Mouse (Mus musculus): ENCODE measurements around the gene Uba5.

Gene Uba5

GRCm38 (mm10) chr9:104043676-104044075, 19.3 kb downstream of the Uba5 start:
- no peak for TF ChIP-seq CTCF (conservative IDR thresholded peaks at IDR 0.05; ENCODE audit: low read length)
- no peak for TF ChIP-seq NANOG (IDR thresholded peaks at IDR 0.05; ENCODE audit: borderline replicate concordance, low read length)
- TF ChIP-seq POU5F1 (IDR thresholded peaks at IDR 0.05; ENCODE audit: borderline replicate concordance, low read length) = no peak
- peaks cover 12% of the 10 kb centered on the region for H3K4me1 ChIP-seq (replicated peaks; ENCODE audit: low read depth, low read length)
- no peaks in the 10 kb centered on the region for H3K27me3 ChIP-seq (ENCODE audit: insufficient read depth, low read length)
- no peaks in the 10 kb centered on the region for H3K9me3 ChIP-seq (ENCODE audit: low read length)
- peaks cover 26% of the 10 kb centered on the region for H3K36me3 ChIP-seq (ENCODE audit: insufficient read depth, low read length)
- no peak overlapping the region for H3K4me3 ChIP-seq (replicated peaks; ENCODE audit: low read length)

- TF ChIP-seq POU5F1 (IDR thresholded peaks at IDR 0.05; ENCODE audit: borderline replicate concordance, low read length) = no peak
- no peak for TF ChIP-seq NANOG (IDR thresholded peaks at IDR 0.05; ENCODE audit: borderline replicate concordance, low read length)
- no peak for TF ChIP-seq CTCF (conservative IDR thresholded peaks at IDR 0.05; ENCODE audit: low read length)
- Histone ChIP-seq H3K27me3 (ENCODE audit: insufficient read depth, low read length) (no peaks in the 10 kb centered on the region), H3K9me3 (ENCODE audit: low read length) (no peaks in the 10 kb centered on the region)
These were observed 22.6 kb downstream of the Uba5 start, which contains the start of gene Gm28305 for GRCm38 (mm10) chr9:104040362-104040761. Gm28305 (plus strand) TSS chr9:104040662.

DNA sequence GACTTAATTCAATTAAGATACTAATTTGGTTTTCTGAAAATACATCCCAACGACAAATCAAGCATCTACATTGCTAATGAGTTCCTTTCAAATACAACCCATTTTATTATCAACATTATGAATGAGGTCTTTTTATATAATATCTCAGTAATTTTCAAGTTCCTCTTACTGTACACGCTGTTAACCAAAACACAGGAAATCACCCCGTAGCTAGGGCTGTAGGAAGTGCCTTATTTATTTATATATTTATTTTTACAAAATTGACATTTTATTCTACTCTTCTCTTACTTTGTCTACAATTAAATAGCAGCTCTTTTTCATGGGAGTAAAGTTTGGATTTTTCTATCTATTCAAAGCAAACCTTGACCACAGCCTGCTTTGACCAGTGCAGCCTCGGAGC, 23.2 kb downstream of the Uba5 start:
- Histone ChIP-seq H3K9me3 (ENCODE audit: low read length) (no peaks in the 10 kb centered on the region), H3K27me3 (ENCODE audit: insufficient read depth, low read length) (no peaks in the 10 kb centered on the region), H3K4me1 (replicated peaks; ENCODE audit: low read depth, low read length) (peaks cover 40% of the 10 kb centered on the region), H3K36me3 (ENCODE audit: insufficient read depth, low read length) (no peaks in the 10 kb centered on the region), H3K4me3 (replicated peaks; ENCODE audit: low read length) (no peak overlapping the region)
- TF ChIP-seq POU5F1 (IDR thresholded peaks at IDR 0.05; ENCODE audit: borderline replicate concordance, low read length) = no peak
- TF ChIP-seq CTCF (conservative IDR thresholded peaks at IDR 0.05; ENCODE audit: low read length) = no peak
- TF ChIP-seq NANOG (IDR thresholded peaks at IDR 0.05; ENCODE audit: borderline replicate concordance, low read length) = no peak

More at GRCm38 (mm10) chr9:104040362-104040761, 22.6 kb downstream of the Uba5 start, which contains the start of gene Gm28305:
- no peaks in the 10 kb centered on the region for H3K36me3 ChIP-seq (ENCODE audit: insufficient read depth, low read length)
- H3K4me1 ChIP-seq (replicated peaks; ENCODE audit: low read depth, low read length) = peaks cover 36% of the 10 kb centered on the region
- no peak within 1 kb of the TSS for H3K4me3 ChIP-seq (replicated peaks; ENCODE audit: low read length)

- no peaks in the 10 kb centered on the region for H3K9me3 ChIP-seq (ENCODE audit: low read length)
- H3K36me3 ChIP-seq (ENCODE audit: insufficient read depth, low read length) = no peaks in the 10 kb centered on the region
- no peak for TF ChIP-seq POU5F1 (IDR thresholded peaks at IDR 0.05; ENCODE audit: borderline replicate concordance, low read length)
- TF ChIP-seq NANOG (IDR thresholded peaks at IDR 0.05; ENCODE audit: borderline replicate concordance, low read length) = no peak
- TF ChIP-seq CTCF (conservative IDR thresholded peaks at IDR 0.05; ENCODE audit: low read length) = no peak
- peaks cover 46% of the 10 kb centered on the region for H3K4me1 ChIP-seq (replicated peaks; ENCODE audit: low read depth, low read length)
- H3K4me3 ChIP-seq (replicated peaks; ENCODE audit: low read length) = peak overlapping the region; percentile 27
- H3K27me3 ChIP-seq (ENCODE audit: insufficient read depth, low read length) = no peaks in the 10 kb centered on the region
These were observed 23.8 kb downstream of the Uba5 start for GRCm38 (mm10) chr9:104039031-104039695.

- Histone ChIP-seq H3K9me3 (ENCODE audit: low read length) (no peaks in the 10 kb centered on the region), H3K4me3 (replicated peaks; ENCODE audit: low read length) (no peak overlapping the region), H3K27me3 (ENCODE audit: insufficient read depth, low read length) (no peaks in the 10 kb centered on the region), H3K4me1 (replicated peaks; ENCODE audit: low read depth, low read length) (peaks cover 48% of the 10 kb centered on the region), H3K36me3 (ENCODE audit: insufficient read depth, low read length) (no peaks in the 10 kb centered on the region)
- TF ChIP-seq POU5F1 (IDR thresholded peaks at IDR 0.05; ENCODE audit: borderline replicate concordance, low read length) (no peak), CTCF (conservative IDR thresholded peaks at IDR 0.05; ENCODE audit: low read length) (no peak), NANOG (IDR thresholded peaks at IDR 0.05; ENCODE audit: borderline replicate concordance, low read length) (no peak)
These were observed 24.7 kb downstream of the Uba5 start for GRCm38 (mm10) chr9:104038266-104038665.

DNA sequence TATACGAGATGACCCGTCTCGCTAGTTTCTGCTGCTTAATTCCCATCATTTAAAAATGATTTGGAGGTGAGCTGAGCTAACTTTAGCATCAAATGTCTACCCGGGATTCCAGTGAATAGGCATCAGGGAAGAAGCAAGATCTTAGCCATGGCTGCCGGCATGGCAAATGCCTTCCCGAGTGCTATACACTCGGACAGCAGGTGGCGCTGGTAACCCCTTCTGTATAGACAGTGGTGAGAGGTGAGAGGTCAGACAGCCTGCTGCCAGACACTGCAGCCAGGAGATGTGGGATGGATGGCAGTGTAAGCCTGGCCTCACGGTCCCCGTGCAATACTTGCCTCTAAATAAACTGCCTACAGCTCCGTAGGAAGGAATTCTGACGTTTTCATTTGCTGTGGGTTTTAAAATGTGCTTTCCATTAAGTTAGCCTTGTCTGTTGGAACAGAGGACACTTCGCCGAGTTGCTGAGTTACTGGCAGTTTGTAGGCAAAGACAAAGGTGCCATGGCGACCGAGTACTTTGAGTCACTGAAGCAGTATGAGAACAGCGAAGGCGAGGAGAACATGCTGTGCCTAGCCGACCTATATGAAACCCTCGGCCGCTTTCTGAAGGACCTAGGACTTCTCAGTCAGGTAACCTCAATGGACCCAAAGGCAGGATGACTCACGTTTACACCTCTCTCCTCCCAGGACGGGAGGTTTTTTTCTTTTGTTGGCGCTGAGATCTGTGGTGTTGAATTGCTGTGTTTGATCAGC, 27.5 kb downstream of the Uba5 start:
- Histone ChIP-seq H3K36me3 (ENCODE audit: insufficient read depth, low read length) (no peaks in the 10 kb centered on the region), H3K4me1 (replicated peaks; ENCODE audit: low read depth, low read length) (peaks cover 48% of the 10 kb centered on the region)
- TF ChIP-seq CTCF (conservative IDR thresholded peaks at IDR 0.05; ENCODE audit: low read length) (peak; percentile 73), NANOG (IDR thresholded peaks at IDR 0.05; ENCODE audit: borderline replicate concordance, low read length) (no peak), POU5F1 (IDR thresholded peaks at IDR 0.05; ENCODE audit: borderline replicate concordance, low read length) (no peak)

GRCm38 (mm10) chr9:104034718-104035117, 28.2 kb downstream of the Uba5 start:
- peaks cover 45% of the 10 kb centered on the region for H3K4me1 ChIP-seq (replicated peaks; ENCODE audit: low read depth, low read length)

More for the DNA sequence above, 27.5 kb downstream of the Uba5 start:
- no peaks in the 10 kb centered on the region for H3K27me3 ChIP-seq (ENCODE audit: insufficient read depth, low read length)
- H3K4me3 ChIP-seq (replicated peaks; ENCODE audit: low read length) = peak overlapping the region; percentile 51
- H3K9me3 ChIP-seq (ENCODE audit: low read length) = no peaks in the 10 kb centered on the region

GRCm38 (mm10) chr9:104034231-104034630, 28.7 kb downstream of the Uba5 start:
- H3K9me3 ChIP-seq (ENCODE audit: low read length) = no peaks in the 10 kb centered on the region
- H3K4me1 ChIP-seq (replicated peaks; ENCODE audit: low read depth, low read length) = peaks cover 42% of the 10 kb centered on the region
- H3K36me3 ChIP-seq (ENCODE audit: insufficient read depth, low read length) = no peaks in the 10 kb centered on the region
- no peaks in the 10 kb centered on the region for H3K27me3 ChIP-seq (ENCODE audit: insufficient read depth, low read length)
- no peak overlapping the region for H3K4me3 ChIP-seq (replicated peaks; ENCODE audit: low read length)
- TF ChIP-seq POU5F1 (IDR thresholded peaks at IDR 0.05; ENCODE audit: borderline replicate concordance, low read length) = no peak
- TF ChIP-seq NANOG (IDR thresholded peaks at IDR 0.05; ENCODE audit: borderline replicate concordance, low read length) = no peak
- no peak for TF ChIP-seq CTCF (conservative IDR thresholded peaks at IDR 0.05; ENCODE audit: low read length)

More at GRCm38 (mm10) chr9:104034718-104035117, 28.2 kb downstream of the Uba5 start:
- TF ChIP-seq POU5F1 (IDR thresholded peaks at IDR 0.05; ENCODE audit: borderline replicate concordance, low read length) (no peak), CTCF (conservative IDR thresholded peaks at IDR 0.05; ENCODE audit: low read length) (no peak)
- Histone ChIP-seq H3K36me3 (ENCODE audit: insufficient read depth, low read length) (no peaks in the 10 kb centered on the region), H3K9me3 (ENCODE audit: low read length) (no peaks in the 10 kb centered on the region), H3K4me3 (replicated peaks; ENCODE audit: low read length) (peak overlapping the region; percentile 51; the same call in 1 of the 2 replicates), H3K27me3 (ENCODE audit: insufficient read depth, low read length) (no peaks in the 10 kb centered on the region)

Data from E14TG2a.4 (cell line).